Mouse (Mus musculus) adrenal gland, adult 10 weeks (tissue): ENCODE data around the gene Olfr104-ps. TPM values are rescaled to one million over a fixed set of nuclear protein-coding genes. Genes with fewer than 3 reads are reported as not detected.

Experiments
- polyA plus RNA-seq: library from polyadenylated mRNA; stranded (reverse); fragments of 350-450 nt; fragmentation: Illumina TruSeq; extraction: RNeasy Lipid Tissue Mini Kit (QIAGEN cat#74804); gene quantifications from one replicate; pipeline ENCODE4 v1.2.3, GENCODE M21; 2014; ENCODE audit warnings: low read depth, low replicate concordance

Olfr104-ps gene
- polyA plus RNA-seq = not detected

DNA sequence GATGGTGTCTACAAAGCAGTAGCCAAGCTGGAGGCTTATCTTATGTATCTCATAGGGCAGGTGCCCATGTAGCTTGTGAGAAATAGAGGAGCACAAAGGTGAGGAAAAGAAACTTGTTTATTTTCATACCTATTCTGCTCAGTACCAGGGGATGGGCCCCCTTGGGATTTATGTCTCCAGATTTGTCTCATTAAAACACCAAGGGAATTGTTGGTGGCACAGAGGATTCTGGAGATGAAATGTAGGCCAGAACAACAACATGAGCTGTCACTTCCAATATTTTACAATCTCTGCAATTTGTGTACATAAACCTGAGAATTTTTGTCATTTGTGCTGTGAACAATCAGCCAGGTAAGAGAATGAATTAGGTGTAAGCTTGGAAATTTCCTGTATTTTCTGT is at the start of gene Olfr104-ps:
Gene Olfr104-ps, plus strand, starts transcription at position 301 of the 400 bp plus-strand sequence.

DNA sequence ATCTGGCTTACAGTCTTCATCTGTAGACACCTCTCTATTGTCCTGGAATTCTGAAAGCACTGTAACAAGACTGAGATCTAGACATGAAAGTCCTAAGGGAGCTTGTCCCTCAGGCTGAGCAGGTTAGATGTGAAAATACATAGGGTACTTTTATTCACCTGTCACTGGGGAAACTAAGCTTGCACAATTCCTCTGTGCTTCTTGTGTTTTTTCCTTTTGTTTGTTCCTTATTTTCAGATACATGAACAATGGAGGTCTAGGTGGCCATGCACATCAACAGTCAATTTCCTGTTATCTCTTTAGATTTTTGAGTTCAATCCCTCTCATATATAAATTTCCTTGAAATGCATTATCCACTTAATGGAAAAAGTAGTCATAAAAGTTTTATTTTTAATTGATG is 42.4 kb upstream of the Olfr104-ps start, which contains the start of gene Olfr102:
Gene Olfr102, minus strand, starts transcription at position 101 of the 400 bp plus-strand sequence.

DNA sequence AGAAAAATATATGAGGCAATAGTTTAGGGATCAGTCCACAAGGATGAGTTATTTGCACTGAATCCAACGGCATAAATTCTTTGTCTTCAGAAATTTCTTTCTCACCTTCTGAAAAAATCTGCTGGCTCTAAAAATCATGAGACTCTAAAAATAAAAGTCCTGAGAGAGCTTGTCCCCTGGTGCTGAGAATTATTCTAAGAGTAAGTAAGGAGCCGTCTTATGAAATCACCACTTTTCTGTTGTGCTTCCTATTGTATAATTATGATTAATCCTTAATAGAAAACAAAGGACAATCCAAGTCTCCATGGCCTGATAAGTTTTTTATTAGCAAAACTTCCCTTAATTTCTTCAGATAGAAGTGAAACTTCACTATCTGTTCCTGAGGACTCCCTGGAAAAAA is 19.8 kb upstream of the Olfr104-ps start, which contains the start of gene Olfr103:
Gene Olfr103, minus strand, starts transcription at position 101 of the 400 bp plus-strand sequence.

DNA sequence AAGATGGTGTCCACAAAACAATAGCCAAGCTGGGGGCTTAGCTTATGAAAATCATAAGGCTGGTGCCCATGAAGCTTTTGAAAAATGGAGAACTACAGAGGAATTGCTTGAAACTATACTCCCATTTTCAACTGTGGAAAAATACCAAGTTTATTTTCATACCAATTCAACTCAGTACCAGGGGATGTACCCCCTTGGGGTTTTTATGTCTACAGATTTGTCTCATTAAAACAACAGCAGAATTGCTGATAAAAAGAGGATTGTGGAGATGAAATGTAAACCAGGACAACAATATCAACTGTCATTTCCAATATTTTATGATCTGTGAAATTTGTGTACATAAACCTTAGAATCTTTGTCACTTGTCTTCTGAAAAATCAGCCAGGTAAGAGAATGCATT is 19.4 kb downstream of the Olfr104-ps start, which contains the start of gene Olfr105-ps:
Gene Olfr105-ps, plus strand, starts transcription at position 301 of the 400 bp plus-strand sequence.

DNA sequence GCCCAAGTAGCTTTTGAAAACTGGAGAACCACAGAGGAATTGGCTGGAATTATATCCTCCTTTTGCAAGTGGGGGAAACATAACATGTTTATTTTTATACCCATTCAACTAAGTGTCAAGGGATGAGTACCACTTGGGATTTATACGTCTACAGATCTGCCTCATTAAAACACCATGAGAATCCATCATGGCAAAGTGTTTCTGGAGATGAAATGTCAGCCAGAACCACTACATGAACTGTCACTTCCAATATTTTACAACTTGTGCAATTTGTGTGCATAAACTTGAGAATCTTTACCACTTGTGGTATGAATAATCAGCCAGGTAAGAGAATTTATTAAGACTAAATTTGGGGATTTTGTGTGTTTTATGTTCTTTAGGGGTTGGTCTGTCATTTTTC is 30.7 kb downstream of the Olfr104-ps start, which contains the start of gene Olfr106-ps:
Gene Olfr106-ps, plus strand, starts transcription at position 301 of the 400 bp plus-strand sequence.

DNA sequence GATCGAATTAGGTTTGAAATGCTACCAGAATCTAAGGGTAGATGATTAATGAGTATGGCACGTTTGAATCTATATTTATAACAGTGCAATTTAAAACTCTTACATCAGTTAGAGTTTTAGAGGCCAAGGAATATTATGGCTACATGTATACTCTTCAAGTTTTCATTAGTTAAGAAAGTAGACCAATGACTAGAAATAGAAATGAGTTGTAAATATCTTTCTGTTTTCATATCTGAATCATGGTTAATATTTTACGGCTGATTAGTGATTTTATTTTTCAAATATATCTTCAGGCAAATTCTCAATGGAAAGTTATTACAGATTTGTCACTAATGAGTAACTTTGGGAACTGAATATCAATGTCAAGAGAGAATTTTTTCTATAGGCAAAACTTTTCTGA is 39.5 kb downstream of the Olfr104-ps start, which contains the start of gene Olfr107:
Gene Olfr107, plus strand, starts transcription at position 301 of the 400 bp plus-strand sequence.

Other genes starting within 250 kb of the Olfr104-ps start
- not detected for gene Olfr92, start 239.5 kb upstream of the Olfr104-ps start, polyA plus RNA-seq
- gene Olfr93, start 198.1 kb upstream of the Olfr104-ps start, polyA plus RNA-seq = not detected
- gene Ubd, start 165.7 kb upstream of the Olfr104-ps start, polyA plus RNA-seq = not detected
- not detected for gene Olfr94, start 158.6 kb upstream of the Olfr104-ps start, polyA plus RNA-seq
- gene Olfr95, start 146.5 kb upstream of the Olfr104-ps start, polyA plus RNA-seq = not detected
- gene Olfr96, start 139.4 kb upstream of the Olfr104-ps start, polyA plus RNA-seq = not detected
- not detected for gene Olfr97, start 122.3 kb upstream of the Olfr104-ps start, polyA plus RNA-seq
- gene Olfr98, start 95.8 kb upstream of the Olfr104-ps start, polyA plus RNA-seq = not detected
- 0.58 TPM for gene H2-M3, start 89.4 kb upstream of the Olfr104-ps start, polyA plus RNA-seq
- gene Olfr99, start 76.1 kb upstream of the Olfr104-ps start, polyA plus RNA-seq = not detected
- gene Olfr101, start 55.3 kb upstream of the Olfr104-ps start, polyA plus RNA-seq = not detected
- not detected for gene Olfr102, start 42.5 kb upstream of the Olfr104-ps start, polyA plus RNA-seq
- not detected for gene Olfr103, start 19.9 kb upstream of the Olfr104-ps start, polyA plus RNA-seq
- gene Olfr105-ps, start 19.5 kb downstream of the Olfr104-ps start, polyA plus RNA-seq = not detected
- gene Olfr106-ps, start 30.8 kb downstream of the Olfr104-ps start, polyA plus RNA-seq = not detected
- not detected for gene Olfr107, start 39.6 kb downstream of the Olfr104-ps start, polyA plus RNA-seq
- not detected for gene Olfr108, start 85.9 kb downstream of the Olfr104-ps start, polyA plus RNA-seq
- not detected for gene Olfr109, start 99.3 kb downstream of the Olfr104-ps start, polyA plus RNA-seq
- 0.52 TPM for gene H2-M2, start 124.0 kb downstream of the Olfr104-ps start, polyA plus RNA-seq
- not detected for gene Olfr110, start 132.9 kb downstream of the Olfr104-ps start, polyA plus RNA-seq
- not detected for gene Olfr111, start 148.4 kb downstream of the Olfr104-ps start, polyA plus RNA-seq
- gene Olfr112, start 209.9 kb downstream of the Olfr104-ps start, polyA plus RNA-seq = not detected
- gene Olfr113, start 218.1 kb downstream of the Olfr104-ps start, polyA plus RNA-seq = not detected
- gene Olfr114, start 233.2 kb downstream of the Olfr104-ps start, polyA plus RNA-seq = not detected